Mouse (Mus musculus): ENCODE measurements at regions not wholly inside any gene's neighbourhood (a gene's known extent, or its start where the extent isn't known, plus 50 kb on each side); places are given as distances from the start of the nearest gene placed in this dataset.

DNA sequence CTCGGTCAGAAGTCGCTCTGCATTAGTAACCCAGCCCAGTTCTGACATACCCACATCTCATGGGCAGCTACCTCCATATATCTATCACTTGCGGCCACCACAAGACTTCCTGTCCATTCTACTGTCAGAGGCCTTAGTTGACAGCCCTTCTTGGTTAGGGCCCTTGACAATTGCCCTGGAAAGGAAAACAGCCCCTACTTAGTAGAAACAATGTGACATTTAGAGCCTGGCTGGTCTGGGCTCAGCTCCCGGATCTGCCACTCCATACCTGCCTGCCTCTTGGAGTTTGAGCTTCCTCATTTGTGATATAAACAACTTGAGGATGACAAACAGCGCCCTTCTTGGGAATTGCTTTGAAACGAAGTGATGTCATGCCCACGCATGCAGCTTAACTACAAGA lies 210.5 kb downstream of the 1500009L16Rik start:
- no peaks in the 10 kb centered on the region for H3K4me1 ChIP-seq (ENCODE audit: insufficient read depth, low read depth, low read length)
- no peak overlapping the region for H3K4me3 ChIP-seq (ENCODE audit: low read depth, low read length)
- ATAC-seq (ENCODE audit: extremely low read depth, insufficient number of reproducible peaks, low FRiP score, poor library complexity, severe bottlenecking), result no peak
- no peaks in the 10 kb centered on the region for H3K36me3 ChIP-seq (replicated peaks)
- no peak for DNase-seq (ENCODE audit: low spot score)
- H3K9me3 ChIP-seq (replicated peaks), result peaks cover 66% of the 10 kb centered on the region
- no peak for TF ChIP-seq GATA1 (IDR thresholded peaks at IDR 0.05; ENCODE audit: borderline replicate concordance, low read length)
- no peaks in the 10 kb centered on the region for H3K27me3 ChIP-seq (ENCODE audit: insufficient read depth, low read length)

GRCm38 (mm10) chr10:83934498-83934897 lies 211.8 kb downstream of the 1500009L16Rik start:
- Histone ChIP-seq H3K4me1 (ENCODE audit: insufficient read depth, low read depth, low read length) (no peaks in the 10 kb centered on the region), H3K36me3 (replicated peaks) (no peaks in the 10 kb centered on the region), H3K27me3 (ENCODE audit: insufficient read depth, low read length) (no peaks in the 10 kb centered on the region), H3K9me3 (replicated peaks) (peaks cover 67% of the 10 kb centered on the region), H3K4me3 (ENCODE audit: low read depth, low read length) (no peak overlapping the region)
- DNase-seq (ENCODE audit: low spot score) (no peak), ATAC-seq (ENCODE audit: extremely low read depth, insufficient number of reproducible peaks, low FRiP score, poor library complexity, severe bottlenecking) (no peak)
- TF ChIP-seq TAL1 (conservative IDR thresholded peaks at IDR 0.05; ENCODE audit: low read depth, low read length), result no peak
- no peak for TF ChIP-seq GATA1 (IDR thresholded peaks at IDR 0.05; ENCODE audit: borderline replicate concordance, low read length)
- TF ChIP-seq CTCF (IDR thresholded peaks at IDR 0.05; ENCODE audit: low read depth, low read length), result no peak
- TF ChIP-seq GATA2 (IDR thresholded peaks at IDR 0.05; ENCODE audit: borderline replicate concordance, low read depth, low read length), result no peak
- no peak for TF ChIP-seq POLR2AphosphoS5 (IDR thresholded peaks at IDR 0.05; ENCODE audit: insufficient replicate concordance, low read depth, low read length)

GRCm38 (mm10) chr10:83937168-83937567 lies 214.5 kb downstream of the 1500009L16Rik start:
- TF ChIP-seq CTCF (IDR thresholded peaks at IDR 0.05; ENCODE audit: low read depth, low read length) (no peak), POLR2AphosphoS5 (IDR thresholded peaks at IDR 0.05; ENCODE audit: insufficient replicate concordance, low read depth, low read length) (no peak), GATA1 (IDR thresholded peaks at IDR 0.05; ENCODE audit: borderline replicate concordance, low read length) (no peak), GATA2 (IDR thresholded peaks at IDR 0.05; ENCODE audit: borderline replicate concordance, low read depth, low read length) (no peak), TAL1 (conservative IDR thresholded peaks at IDR 0.05; ENCODE audit: low read depth, low read length) (no peak)
- H3K9me3 ChIP-seq (replicated peaks), result peaks cover 71% of the 10 kb centered on the region
- DNase-seq (ENCODE audit: low spot score), result no peak
- ATAC-seq (ENCODE audit: extremely low read depth, insufficient number of reproducible peaks, low FRiP score, poor library complexity, severe bottlenecking), result no peak
- no peaks in the 10 kb centered on the region for H3K36me3 ChIP-seq (replicated peaks)
- H3K27me3 ChIP-seq (ENCODE audit: insufficient read depth, low read length), result no peaks in the 10 kb centered on the region
- H3K4me3 ChIP-seq (ENCODE audit: low read depth, low read length), result no peak overlapping the region
- no peaks in the 10 kb centered on the region for H3K4me1 ChIP-seq (ENCODE audit: insufficient read depth, low read depth, low read length)

DNA sequence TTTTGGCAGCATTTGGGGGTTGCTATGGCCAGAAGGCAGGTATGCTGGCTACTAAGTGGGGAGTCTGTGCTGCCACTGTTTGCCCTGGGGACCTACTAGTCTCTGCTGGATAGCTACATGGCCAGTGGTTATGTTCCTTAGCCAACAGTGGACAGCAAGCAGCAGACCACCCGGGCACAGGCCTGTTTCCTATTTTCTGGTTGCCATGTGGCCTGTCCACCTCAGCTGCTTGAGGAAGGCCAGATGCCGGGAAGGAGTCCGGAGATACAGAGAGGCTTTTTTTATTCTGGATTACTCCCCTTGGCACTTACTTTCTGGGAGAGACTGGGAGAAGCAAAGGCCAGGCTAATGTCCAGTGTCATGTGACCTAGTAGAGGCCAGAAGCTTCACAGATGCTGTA lies 219.4 kb downstream of the 1500009L16Rik start:
- Histone ChIP-seq H3K9me3 (replicated peaks) (peaks cover 70% of the 10 kb centered on the region), H3K4me1 (ENCODE audit: insufficient read depth, low read depth, low read length) (no peaks in the 10 kb centered on the region), H3K4me3 (ENCODE audit: low read depth, low read length) (no peak overlapping the region), H3K27me3 (ENCODE audit: insufficient read depth, low read length) (no peaks in the 10 kb centered on the region), H3K36me3 (replicated peaks) (no peaks in the 10 kb centered on the region)
- TF ChIP-seq GATA1 (IDR thresholded peaks at IDR 0.05; ENCODE audit: borderline replicate concordance, low read length), result no peak
- TF ChIP-seq GATA2 (IDR thresholded peaks at IDR 0.05; ENCODE audit: borderline replicate concordance, low read depth, low read length), result no peak
- no peak for TF ChIP-seq TAL1 (conservative IDR thresholded peaks at IDR 0.05; ENCODE audit: low read depth, low read length)
- no peak for TF ChIP-seq POLR2AphosphoS5 (IDR thresholded peaks at IDR 0.05; ENCODE audit: insufficient replicate concordance, low read depth, low read length)
- TF ChIP-seq CTCF (IDR thresholded peaks at IDR 0.05; ENCODE audit: low read depth, low read length), result no peak
- DNase-seq (ENCODE audit: low spot score) (no peak), ATAC-seq (ENCODE audit: extremely low read depth, insufficient number of reproducible peaks, low FRiP score, poor library complexity, severe bottlenecking) (no peak)

DNA sequence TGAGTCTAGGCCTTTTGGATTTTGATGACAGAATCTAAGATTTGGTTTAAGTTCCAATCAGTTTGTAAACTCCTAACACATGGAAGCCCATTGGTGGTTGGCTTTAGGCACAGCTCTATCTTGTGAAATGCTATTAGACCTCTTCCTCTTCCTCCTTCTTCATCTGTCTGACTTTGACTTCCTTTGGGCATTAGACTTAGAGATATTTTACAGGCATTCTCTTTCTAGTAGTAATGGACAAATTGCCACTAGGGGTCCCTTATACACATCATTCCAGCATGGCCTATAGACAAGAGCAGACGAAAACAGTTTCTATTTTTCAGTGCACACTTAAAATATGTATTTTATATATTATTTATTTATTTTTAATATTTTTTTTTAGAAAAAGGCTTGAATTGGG lies 221.5 kb downstream of the 1500009L16Rik start:
- no peak overlapping the region for H3K4me3 ChIP-seq (ENCODE audit: low read depth, low read length)
- no peaks in the 10 kb centered on the region for H3K27me3 ChIP-seq (ENCODE audit: insufficient read depth, low read length)
- H3K4me1 ChIP-seq (ENCODE audit: insufficient read depth, low read depth, low read length), result no peaks in the 10 kb centered on the region
- TF ChIP-seq GATA1 (IDR thresholded peaks at IDR 0.05; ENCODE audit: borderline replicate concordance, low read length) (no peak), GATA2 (IDR thresholded peaks at IDR 0.05; ENCODE audit: borderline replicate concordance, low read depth, low read length) (no peak), POLR2AphosphoS5 (IDR thresholded peaks at IDR 0.05; ENCODE audit: insufficient replicate concordance, low read depth, low read length) (no peak), CTCF (IDR thresholded peaks at IDR 0.05; ENCODE audit: low read depth, low read length) (no peak), TAL1 (conservative IDR thresholded peaks at IDR 0.05; ENCODE audit: low read depth, low read length) (no peak)
- peaks cover 78% of the 10 kb centered on the region for H3K9me3 ChIP-seq (replicated peaks)
- no peak for DNase-seq (ENCODE audit: low spot score)
- no peak for ATAC-seq (ENCODE audit: extremely low read depth, insufficient number of reproducible peaks, low FRiP score, poor library complexity, severe bottlenecking)
- H3K36me3 ChIP-seq (replicated peaks), result no peaks in the 10 kb centered on the region

DNA sequence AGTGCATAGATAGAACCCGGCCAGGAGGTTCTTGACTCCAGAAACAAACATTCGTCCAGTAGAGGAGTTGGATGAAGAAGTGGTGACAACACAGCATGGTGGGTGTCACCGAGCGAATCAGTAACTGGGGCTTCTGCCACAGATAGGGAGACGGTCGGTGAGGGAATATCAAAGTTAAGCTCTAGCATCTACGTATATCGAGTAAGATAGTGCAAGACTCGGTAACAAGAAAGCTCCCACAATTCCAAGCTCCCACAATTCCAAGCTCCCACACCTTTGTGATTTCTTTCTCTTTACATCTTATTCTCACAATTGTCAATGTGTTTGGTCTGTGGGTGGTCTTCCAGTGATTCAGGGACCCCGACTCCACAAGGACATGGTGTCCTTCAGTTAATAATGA lies 222.2 kb downstream of the 1500009L16Rik start:
- no peak for TF ChIP-seq GATA1 (IDR thresholded peaks at IDR 0.05; ENCODE audit: borderline replicate concordance, low read length)
- TF ChIP-seq TAL1 (conservative IDR thresholded peaks at IDR 0.05; ENCODE audit: low read depth, low read length), result no peak
- TF ChIP-seq GATA2 (IDR thresholded peaks at IDR 0.05; ENCODE audit: borderline replicate concordance, low read depth, low read length), result no peak
- H3K36me3 ChIP-seq (replicated peaks), result no peaks in the 10 kb centered on the region
- no peaks in the 10 kb centered on the region for H3K27me3 ChIP-seq (ENCODE audit: insufficient read depth, low read length)
- DNase-seq (ENCODE audit: low spot score), result no peak
- no peaks in the 10 kb centered on the region for H3K4me1 ChIP-seq (ENCODE audit: insufficient read depth, low read depth, low read length)
- H3K9me3 ChIP-seq (replicated peaks), result peaks cover 79% of the 10 kb centered on the region
- no peak for ATAC-seq (ENCODE audit: extremely low read depth, insufficient number of reproducible peaks, low FRiP score, poor library complexity, severe bottlenecking)
- no peak overlapping the region for H3K4me3 ChIP-seq (ENCODE audit: low read depth, low read length)

- no peaks in the 10 kb centered on the region for H3K27me3 ChIP-seq (ENCODE audit: insufficient read depth, low read length)
- DNase-seq (ENCODE audit: low spot score) (no peak), ATAC-seq (ENCODE audit: extremely low read depth, insufficient number of reproducible peaks, low FRiP score, poor library complexity, severe bottlenecking) (no peak)
- no peak overlapping the region for H3K4me3 ChIP-seq (ENCODE audit: low read depth, low read length)
- TF ChIP-seq TAL1 (conservative IDR thresholded peaks at IDR 0.05; ENCODE audit: low read depth, low read length) (no peak), GATA1 (IDR thresholded peaks at IDR 0.05; ENCODE audit: borderline replicate concordance, low read length) (no peak), POLR2AphosphoS5 (IDR thresholded peaks at IDR 0.05; ENCODE audit: insufficient replicate concordance, low read depth, low read length) (no peak), GATA2 (IDR thresholded peaks at IDR 0.05; ENCODE audit: borderline replicate concordance, low read depth, low read length) (no peak), CTCF (IDR thresholded peaks at IDR 0.05; ENCODE audit: low read depth, low read length) (no peak)
- no peaks in the 10 kb centered on the region for H3K36me3 ChIP-seq (replicated peaks)
- H3K9me3 ChIP-seq (replicated peaks), result peaks cover 76% of the 10 kb centered on the region
- no peaks in the 10 kb centered on the region for H3K4me1 ChIP-seq (ENCODE audit: insufficient read depth, low read depth, low read length)
Observed at GRCm38 (mm10) chr10:83945503-83945902, 222.8 kb downstream of the 1500009L16Rik start.

Data from G1E (cell line).